In genomic region chr2:90560197-90560843, GRCm38 (mm10) we compare ENCODE assay signal across 8 mouse cellular contexts. TPM values are rescaled to one million over a fixed set of nuclear protein-coding genes. Genes with fewer than 3 reads are reported as not detected.
DNase-seq lines count a peak whose midpoint lies in the region; ATAC-seq and TF ChIP-seq lines count a peak whose summit lies in the region.

No protein-coding gene starts in this region.

- H3K36me3 ChIP-seq in lung, embryonic 14.5 days (ENCODE audit: insufficient read depth) = no peaks in the 10 kb centered on the region
- H3K36me3 ChIP-seq in limb, embryonic 13.5 days = no peaks in the 10 kb centered on the region

- WGBS in lung, embryonic 14.5 days = 33% methylated on average over 6 of the region's 6 CpGs
- 59% methylated on average over 6 of the region's 6 CpGs for WGBS in limb, embryonic 13.5 days

- no peak overlapping the region for H3K4me2 ChIP-seq in lung, embryonic 14.5 days
- H3K4me2 ChIP-seq in limb, embryonic 13.5 days (replicated peaks) = no peak overlapping the region

- DNase-seq in lung, embryonic 14.5 days = no peak
- no peak for DNase-seq in lung, postnatal 10 days
- DNase-seq in cerebellum, postnatal 10 days = peak; percentile 76 to 87
- peak; percentile 75 to 81 for DNase-seq in spleen, postnatal 4 days (ENCODE audit: low spot score in 2 of 2)
- no peak for DNase-seq in thymus, postnatal 14 days
- no peak for DNase-seq in frontal cortex, postnatal 25 days (ENCODE audit: low spot score in 2 of 2)
- no peak for DNase-seq in right cerebral cortex, postnatal 36 days (ENCODE audit: low spot score in 2 of 2)

- no peak overlapping the region for H3K4me3 ChIP-seq in lung, embryonic 14.5 days (ENCODE audit: low read depth, low read length)
- no peak overlapping the region for H3K4me3 ChIP-seq in limb, embryonic 13.5 days

- no peak overlapping the region for H3K9ac ChIP-seq in lung, embryonic 14.5 days
- H3K9ac ChIP-seq in limb, embryonic 13.5 days = no peak overlapping the region

- no peak overlapping the region for H3K27ac ChIP-seq in lung, embryonic 14.5 days (ENCODE audit: low read depth)
- no peak overlapping the region for H3K27ac ChIP-seq in limb, embryonic 13.5 days

- peak; percentile 83 for ATAC-seq in lung, embryonic 14.5 days (ENCODE audit: insufficient read depth)
- peak; percentile 37; the same call in 1 of the 2 replicates for ATAC-seq in limb, embryonic 13.5 days (ENCODE audit: low FRiP score, low read depth)

- no peaks in the 10 kb centered on the region for H3K9me3 ChIP-seq in lung, embryonic 14.5 days (ENCODE audit: low read depth, low read length)
- H3K9me3 ChIP-seq in limb, embryonic 13.5 days = no peaks in the 10 kb centered on the region

- TF ChIP-seq CTCF in lung, embryonic 14.5 days (IDR thresholded peaks at IDR 0.05; ENCODE audit: low read depth) = no peak

- H3K4me1 ChIP-seq in lung, embryonic 14.5 days (ENCODE audit: insufficient read depth) = no peaks in the 10 kb centered on the region
- peaks cover 4% of the 10 kb centered on the region; the same call in 1 of the 2 replicates for H3K4me1 ChIP-seq in limb, embryonic 13.5 days

- H3K27me3 ChIP-seq in lung, embryonic 14.5 days (ENCODE audit: insufficient read depth, low read length) = no peaks in the 10 kb centered on the region
- H3K27me3 ChIP-seq in limb, embryonic 13.5 days = peaks cover 6% of the 10 kb centered on the region; the same call in 1 of the 2 replicates

RNA-seq across cellular contexts. Expression of gene Ptprj, which starts 20.1 kb away (rescaled TPM):
- polyA plus RNA-seq in lung, embryonic 14.5 days (2014; fragmentation: Nextera tagmentation; extraction: Ambion mirVana) = 4.9 and 5.4 TPM in 2 replicates
- polyA plus RNA-seq in limb, embryonic 13.5 days (2015; fragmentation: Nextera tagmentation; extraction: Ambion mirVana) = 1.3 and 1.6 TPM in 2 replicates

Comparison
In these comparisons a context has a peak if more than half of its experiments do, and no peak if none do; other contexts are left out.
1. DNase-seq: peak in cerebellum, postnatal 10 days (2 of 2) and spleen, postnatal 4 days (2 of 2); none in lung, embryonic 14.5 days (single experiment), lung, postnatal 10 days (single experiment), thymus, postnatal 14 days (single experiment), frontal cortex, postnatal 25 days (0 of 2) and right cerebral cortex, postnatal 36 days (0 of 2).